Mouse (Mus musculus) frontal cortex, postnatal 14 days (tissue): ENCODE measurements at regions not wholly inside any gene's neighbourhood (a gene's known extent, or its start where the extent isn't known, plus 50 kb on each side); places are given as distances from the start of the nearest gene placed in this dataset.

Experiments
- DNase-seq, 2 experiments: peaks; one replicate each; pipeline ENCODE4 v3.0.0; 2022; ENCODE audit warnings: low spot score in 2 of 2

GRCm38 (mm10) chr14:40308316-40308715 lies 584.8 kb downstream of the Sh2d4b start:
- DNase-seq = peak; percentile 41 to 61

GRCm38 (mm10) chr14:40279194-40279593 lies 613.9 kb downstream of the Sh2d4b start:
- DNase-seq = no peak

- DNase-seq = no peak
These were observed 617.7 kb downstream of the Sh2d4b start for GRCm38 (mm10) chr14:40275331-40275730.

- DNase-seq = no peak
These were observed 631.4 kb downstream of the Sh2d4b start for GRCm38 (mm10) chr14:40261646-40262045.

- DNase-seq = no peak
These were observed 661.0 kb downstream of the Sh2d4b start for GRCm38 (mm10) chr14:40232084-40232483.

GRCm38 (mm10) chr14:40224331-40224730 lies 668.7 kb downstream of the Sh2d4b start:
- DNase-seq = no peak
